Comparison of ENCODE assay signal across 7 mouse cellular contexts in genomic region chr5:120711416-120711815, GRCm38 (mm10). TPM values are rescaled to one million over a fixed set of nuclear protein-coding genes. Genes with fewer than 3 reads are reported as not detected.
A peak's percentile ranks its signal among the peaks of the same experiment; 100 is the strongest.
DNase-seq lines count a peak whose midpoint lies in the region; ATAC-seq lines count a peak whose summit lies in the region.

No protein-coding gene starts in this region.

- H3K9ac ChIP-seq in forebrain, embryonic 16.5 days (replicated peaks; ENCODE audit: low read depth, low read length) = peak overlapping the region; percentile 84
- H3K9ac ChIP-seq in hindbrain, embryonic 12.5 days = peak overlapping the region; percentile 82
- peak overlapping the region; percentile 73 for H3K9ac ChIP-seq in midbrain, embryonic 11.5 days (ENCODE audit: low read length)

- H3K4me3 ChIP-seq in forebrain, embryonic 16.5 days (replicated peaks; ENCODE audit: low read length) = peak overlapping the region; percentile 66
- H3K4me3 ChIP-seq in hindbrain, embryonic 12.5 days = peak overlapping the region; percentile 54
- peak overlapping the region; percentile 44 for H3K4me3 ChIP-seq in midbrain, embryonic 11.5 days (ENCODE audit: low read depth, low read length)

- peak overlapping the region; percentile 94 for H3K4me2 ChIP-seq in forebrain, embryonic 16.5 days (ENCODE audit: low read length)
- H3K4me2 ChIP-seq in hindbrain, embryonic 12.5 days (replicated peaks) = peak overlapping the region; percentile 90
- H3K4me2 ChIP-seq in midbrain, embryonic 11.5 days = peak overlapping the region; percentile 78

- H3K27me3 ChIP-seq in forebrain, embryonic 16.5 days (replicated peaks; ENCODE audit: control insufficient read depth, insufficient read depth, low read length) = no peaks in the 10 kb centered on the region
- peaks cover 78% of the 10 kb centered on the region for H3K27me3 ChIP-seq in hindbrain, embryonic 12.5 days
- H3K27me3 ChIP-seq in midbrain, embryonic 11.5 days (ENCODE audit: control insufficient read depth, insufficient read depth, low read length) = peaks cover 47% of the 10 kb centered on the region

- H3K27ac ChIP-seq in forebrain, embryonic 16.5 days (ENCODE audit: low read length) = peak overlapping the region; percentile 83
- H3K27ac ChIP-seq in hindbrain, embryonic 12.5 days = peak overlapping the region; percentile 79
- no peak overlapping the region for H3K27ac ChIP-seq in midbrain, embryonic 11.5 days (ENCODE audit: low read depth, low read length)

- H3K36me3 ChIP-seq in forebrain, embryonic 16.5 days (ENCODE audit: control insufficient read depth, insufficient read depth) = no peaks in the 10 kb centered on the region
- H3K36me3 ChIP-seq in hindbrain, embryonic 12.5 days = no peaks in the 10 kb centered on the region
- no peaks in the 10 kb centered on the region for H3K36me3 ChIP-seq in midbrain, embryonic 11.5 days (ENCODE audit: control insufficient read depth, insufficient read depth, low read length)

- peak; percentile 69 for ATAC-seq in forebrain, embryonic 16.5 days
- peak; percentile 4; the same call in 1 of the 2 replicates for ATAC-seq in hindbrain, embryonic 12.5 days (ENCODE audit: low FRiP score)
- no peak for ATAC-seq in midbrain, embryonic 11.5 days (ENCODE audit: low FRiP score)

- under 1% methylated on average over 41 of the region's 43 CpGs for WGBS in forebrain, embryonic 16.5 days
- 2% methylated on average over 39 of the region's 43 CpGs for WGBS in hindbrain, embryonic 12.5 days
- under 1% methylated on average over 38 of the region's 43 CpGs for WGBS in midbrain, embryonic 11.5 days

- intact Hi-C loops in left cerebral cortex, postnatal 14 days (cut with DNase I) = loop anchor here (1.0 kb wide), 1 partner anchor 31 kb away; no protein-coding TSS in a partner anchor

- H3K4me1 ChIP-seq in forebrain, embryonic 16.5 days (replicated peaks; ENCODE audit: control insufficient read depth, insufficient read depth, low read length) = peaks cover 49% of the 10 kb centered on the region
- H3K4me1 ChIP-seq in hindbrain, embryonic 12.5 days = peaks cover 51% of the 10 kb centered on the region
- peaks cover 18% of the 10 kb centered on the region for H3K4me1 ChIP-seq in midbrain, embryonic 11.5 days (ENCODE audit: control insufficient read depth, insufficient read depth, low read length)

- peak; percentile 52 for DNase-seq in ZHBTc4 (ENCODE audit: low read depth, low spot score)
- peak; percentile 45 for DNase-seq in brain, embryonic 18.5 days (ENCODE audit: low read depth, low spot score)
- peak; percentile 81 for DNase-seq in left cerebral cortex, postnatal 14 days (ENCODE audit: low spot score in 2 of 2)
- peak; percentile 91 for DNase-seq in midbrain, embryonic 11.5 days (ENCODE audit: low spot score, missing footprints)
- peak; percentile 78 to 79 for DNase-seq in spleen, postnatal 36 days (ENCODE audit: low spot score in 2 of 2)

- no peaks in the 10 kb centered on the region for H3K9me3 ChIP-seq in forebrain, embryonic 16.5 days (ENCODE audit: control insufficient read depth, low read length)
- H3K9me3 ChIP-seq in hindbrain, embryonic 12.5 days (replicated peaks) = no peaks in the 10 kb centered on the region
- H3K9me3 ChIP-seq in midbrain, embryonic 11.5 days (ENCODE audit: control insufficient read depth, low read length) = no peaks in the 10 kb centered on the region

RNA-seq across cellular contexts. Expression of gene Dtx1, which starts 0.3 kb away (rescaled TPM):
- 43.4 and 44.1 TPM in 2 replicates for polyA plus RNA-seq in forebrain, embryonic 16.5 days (2015; fragmentation: Nextera tagmentation; extraction: Ambion mirVana)
- 23.0 and 25.6 TPM in 2 replicates for polyA plus RNA-seq in hindbrain, embryonic 12.5 days (2016; fragmentation: Nextera tagmentation; extraction: Ambion mirVana)
- 10 to 100 TPM; 72.6 to 80.1 TPM for total RNA-seq in left cerebral cortex, postnatal 14 days (2021)
- polyA plus RNA-seq in midbrain, embryonic 11.5 days (2014; fragmentation: Nextera tagmentation; extraction: Ambion mirVana) = 5.1 and 5.2 TPM in 2 replicates

RNA-seq across cellular contexts. Expression of gene Oas2, which starts 38.2 kb away (rescaled TPM):
- polyA plus RNA-seq in forebrain, embryonic 16.5 days (2015; fragmentation: Nextera tagmentation; extraction: Ambion mirVana) = 0.27 TPM in 1 of 2 replicates, not detected in the other
- 0.30 TPM in 1 of 2 replicates, not detected in the other for polyA plus RNA-seq in hindbrain, embryonic 12.5 days (2016; fragmentation: Nextera tagmentation; extraction: Ambion mirVana)
- under 1 TPM in 1 of 2 experiments, not detected in 1; 0.40 TPM for total RNA-seq in left cerebral cortex, postnatal 14 days (2021)
- 0.05 and 0.33 TPM in 2 replicates for polyA plus RNA-seq in midbrain, embryonic 11.5 days (2014; fragmentation: Nextera tagmentation; extraction: Ambion mirVana)
